Mouse (Mus musculus) neutrophil, adult 5-6 weeks (primary cell): ENCODE measurements at regions not wholly inside any gene's neighbourhood (a gene's known extent, or its start where the extent isn't known, plus 50 kb on each side); places are given as distances from the start of the nearest gene placed in this dataset.

Experiments used
- ATAC-seq: fragments of 151-379, 151-347 bp; 2 replicates; pipeline ENCODE4 v1.8.0; 2017; ENCODE audit warnings: mild to moderate bottlenecking, moderate TSS enrichment; ENCODE audit not compliant: insufficient number of reproducible peaks, poor library complexity, low FRiP score, severe bottlenecking; ENCODE audit errors: extremely low read depth

- ATAC-seq, result no peak
Observed at GRCm38 (mm10) chr11:22636761-22637557, 125.1 kb downstream of the Tmem17 start.

- ATAC-seq, result no peak
Observed at GRCm38 (mm10) chr11:22638171-22638570, 126.3 kb downstream of the Tmem17 start.

- no peak for ATAC-seq
Observed at GRCm38 (mm10) chr11:22638700-22639099, 126.8 kb downstream of the Tmem17 start.

GRCm38 (mm10) chr11:22640371-22640990 is 128.6 kb downstream of the Tmem17 start:
- no peak for ATAC-seq

- 0 out of 2 replicates have a peak, but pooled peaks have one; percentile 30 for ATAC-seq
Observed at GRCm38 (mm10) chr11:22641450-22641849, 129.6 kb downstream of the Tmem17 start.

- no peak for ATAC-seq
Observed at GRCm38 (mm10) chr11:22644010-22644625, 132.2 kb downstream of the Tmem17 start.

GRCm38 (mm10) chr11:22644877-22645276 is 133.0 kb downstream of the Tmem17 start:
- no peak for ATAC-seq

GRCm38 (mm10) chr11:22646192-22646936 is 134.5 kb downstream of the Tmem17 start:
- no peak for ATAC-seq

- ATAC-seq, result no peak
Observed at GRCm38 (mm10) chr11:22648275-22648674, 136.4 kb downstream of the Tmem17 start.

GRCm38 (mm10) chr11:22650771-22651170 is 138.9 kb downstream of the Tmem17 start:
- ATAC-seq, result no peak

- ATAC-seq, result no peak
Observed at GRCm38 (mm10) chr11:22651313-22651712, 139.4 kb downstream of the Tmem17 start.

GRCm38 (mm10) chr11:22651911-22652310 is 140.0 kb downstream of the Tmem17 start:
- no peak for ATAC-seq

GRCm38 (mm10) chr11:22652931-22653330 is 141.0 kb downstream of the Tmem17 start:
- ATAC-seq, result no peak

- ATAC-seq, result no peak
Observed at GRCm38 (mm10) chr11:22653366-22653765, 141.5 kb downstream of the Tmem17 start.

GRCm38 (mm10) chr11:22657635-22658034 is 145.7 kb downstream of the Tmem17 start:
- no peak for ATAC-seq

- ATAC-seq, result no peak
Observed at GRCm38 (mm10) chr11:22661072-22661471, 149.2 kb downstream of the Tmem17 start.

GRCm38 (mm10) chr11:22661713-22662551 is 150.0 kb downstream of the Tmem17 start:
- ATAC-seq, result no peak

- ATAC-seq, result peak; percentile 86
Observed at GRCm38 (mm10) chr11:22665978-22666377, 154.1 kb downstream of the Tmem17 start.
